11 mouse cellular contexts compared by ENCODE assay signal in the genomic region with DNA sequence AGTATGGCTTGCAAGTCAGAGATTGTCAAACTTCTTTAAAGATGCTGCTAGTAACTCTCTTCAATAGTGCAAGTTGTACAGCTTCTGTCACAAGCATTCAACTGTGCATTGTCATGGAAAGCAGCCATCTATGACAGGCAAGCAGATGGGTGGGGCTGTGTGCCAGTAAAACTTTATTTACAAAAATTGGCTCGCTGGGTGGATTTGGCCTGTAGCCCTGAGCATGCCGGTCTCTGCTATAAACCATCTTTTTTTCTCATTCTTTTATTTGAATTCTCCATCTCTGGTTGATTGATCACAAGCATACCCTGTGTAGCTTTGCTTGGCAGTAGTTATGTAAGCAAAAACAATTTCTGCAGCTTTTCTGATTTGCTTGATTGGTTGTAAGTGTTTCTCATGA.
A peak's percentile ranks its signal among the peaks of the same experiment; 100 is the strongest.
DNase-seq lines count a peak whose midpoint lies in the region; ATAC-seq and TF ChIP-seq lines count a peak whose summit lies in the region.
"Had no signal": no experiment of that assay in that cellular context is flagged by ENCODE, and none has a peak within 500 bp of the region (broad histone marks: within the 10 kb centered on the region; RNA-seq: fewer than 3 reads in every experiment).

No protein-coding gene starts in this region.

- H3K9me3 ChIP-seq in hindbrain, postnatal 0 days (ENCODE audit: low read length), result no peaks in the 10 kb centered on the region
- no peaks in the 10 kb centered on the region for H3K9me3 ChIP-seq in hindbrain, embryonic 11.5 days (ENCODE audit: control insufficient read depth, low read length)
- no peaks in the 10 kb centered on the region for H3K9me3 ChIP-seq in neural tube, embryonic 14.5 days (ENCODE audit: control insufficient read depth, low read length)
- H3K9me3 ChIP-seq: heart, embryonic 12.5 days had no signal

- peak; percentile 77 for ATAC-seq in hindbrain, postnatal 0 days
- no peak for ATAC-seq in hindbrain, embryonic 11.5 days (ENCODE audit: low FRiP score)
- 0 out of 2 replicates have a peak, but pooled peaks have one; percentile 17 for ATAC-seq in neural tube, embryonic 14.5 days (ENCODE audit: low read depth)

- H3K27ac ChIP-seq in hindbrain, postnatal 0 days, result no peak overlapping the region
- no peak overlapping the region for H3K27ac ChIP-seq in hindbrain, embryonic 11.5 days (ENCODE audit: low read depth, low read length)
- H3K27ac ChIP-seq in neural tube, embryonic 14.5 days (ENCODE audit: low read depth, low read length), result no peak overlapping the region
- H3K27ac ChIP-seq: kidney, postnatal 0 days; macrophage had no signal

- 21% methylated on average over 2 of the region's 2 CpGs for WGBS in hindbrain, postnatal 0 days
- 65% methylated on average over 2 of the region's 2 CpGs for WGBS in hindbrain, embryonic 11.5 days
- WGBS in neural tube, embryonic 14.5 days, result 43% methylated on average over 2 of the region's 2 CpGs

- no peak overlapping the region for H3K4me3 ChIP-seq in hindbrain, postnatal 0 days (ENCODE audit: low read length)
- no peak overlapping the region for H3K4me3 ChIP-seq in hindbrain, embryonic 11.5 days (ENCODE audit: low read depth, low read length)
- H3K4me3 ChIP-seq in neural tube, embryonic 14.5 days (ENCODE audit: low read depth, low read length), result no peak overlapping the region
- H3K4me3 ChIP-seq: heart, embryonic 12.5 days had no signal

- DNase-seq in hindbrain, postnatal 0 days (ENCODE audit: low spot score), result peak; percentile 65
- no peak for DNase-seq in hindbrain, embryonic 11.5 days (ENCODE audit: low spot score)
- peak; percentile 30 for DNase-seq in adipocyte (ENCODE audit: low spot score)
- DNase-seq in layer of hippocampus, adult 11-12 months (ENCODE audit: low spot score), result peak; percentile 82
- no peak for DNase-seq in urinary bladder, postnatal 36 days (ENCODE audit: low spot score in 2 of 2)
- no peak for DNase-seq in spleen, postnatal 36 days (ENCODE audit: low spot score in 2 of 2)
- DNase-seq: thymus, adult 18-20 months had no signal

- no peaks in the 10 kb centered on the region for H3K4me1 ChIP-seq in hindbrain, postnatal 0 days (ENCODE audit: insufficient read depth, low read length)
- H3K4me1 ChIP-seq in hindbrain, embryonic 11.5 days (replicated peaks; ENCODE audit: control insufficient read depth, insufficient read depth, low read length), result no peaks in the 10 kb centered on the region
- H3K4me1 ChIP-seq in neural tube, embryonic 14.5 days (ENCODE audit: control insufficient read depth, insufficient read depth, low read length), result no peaks in the 10 kb centered on the region
- H3K4me1 ChIP-seq: heart, embryonic 12.5 days had no signal

- H3K36me3 ChIP-seq in hindbrain, postnatal 0 days (ENCODE audit: insufficient read depth, low read length), result no peaks in the 10 kb centered on the region
- H3K36me3 ChIP-seq in hindbrain, embryonic 11.5 days (ENCODE audit: control insufficient read depth, insufficient read depth, low read length), result no peaks in the 10 kb centered on the region
- H3K36me3 ChIP-seq in neural tube, embryonic 14.5 days (ENCODE audit: control insufficient read depth, insufficient read depth, low read length), result no peaks in the 10 kb centered on the region
- H3K36me3 ChIP-seq: heart, embryonic 12.5 days had no signal

- no peak overlapping the region for H3K9ac ChIP-seq in hindbrain, postnatal 0 days (replicated peaks; ENCODE audit: low read length)
- H3K9ac ChIP-seq in hindbrain, embryonic 11.5 days (ENCODE audit: low read depth, low read length), result no peak overlapping the region
- H3K9ac ChIP-seq in neural tube, embryonic 14.5 days (replicated peaks; ENCODE audit: low read depth, low read length), result no peak overlapping the region
- H3K9ac ChIP-seq: heart, embryonic 12.5 days had no signal

- H3K27me3 ChIP-seq in hindbrain, postnatal 0 days (ENCODE audit: insufficient read depth, low read length), result no peaks in the 10 kb centered on the region
- no peaks in the 10 kb centered on the region for H3K27me3 ChIP-seq in hindbrain, embryonic 11.5 days (ENCODE audit: control insufficient read depth, insufficient read depth, low read length)
- no peaks in the 10 kb centered on the region for H3K27me3 ChIP-seq in neural tube, embryonic 14.5 days (ENCODE audit: control insufficient read depth, insufficient read depth, low read length)
- H3K27me3 ChIP-seq: heart, embryonic 12.5 days had no signal

- TF ChIP-seq CTCF in hindbrain, postnatal 0 days (IDR thresholded peaks at IDR 0.05; ENCODE audit: low read depth), result no peak

- H3K4me2 ChIP-seq in hindbrain, postnatal 0 days (ENCODE audit: low read depth, low read length), result no peak overlapping the region
- H3K4me2 ChIP-seq in hindbrain, embryonic 11.5 days (replicated peaks; ENCODE audit: low read depth, low read length), result no peak overlapping the region
- no peak overlapping the region for H3K4me2 ChIP-seq in neural tube, embryonic 14.5 days (ENCODE audit: low read depth, low read length)
- H3K4me2 ChIP-seq: heart, embryonic 12.5 days had no signal

Comparison
In these comparisons a context has a peak if more than half of its experiments do, and no peak if none do; other contexts are left out.
1. DNase-seq: peak in hindbrain, postnatal 0 days (single experiment), adipocyte (single experiment) and layer of hippocampus, adult 11-12 months (single experiment); none in hindbrain, embryonic 11.5 days (single experiment), urinary bladder, postnatal 36 days (0 of 2) and spleen, postnatal 36 days (0 of 2).